Mouse (Mus musculus): ENCODE measurements around the gene Ebf4. TPM values are rescaled to one million over a fixed set of nuclear protein-coding genes. Genes with fewer than 3 reads are reported as not detected.
A peak's percentile ranks its signal among the peaks of the same experiment; 100 is the strongest.
"Not testable (repeated sequence)": the region's sequence is repeated elsewhere in the genome, so short reads cannot be mapped to it uniquely, and the experiment has no call there.

The Ebf4 gene
- polyA plus RNA-seq, 1 experiment from 2014 or later: 6.3 TPM

DNA sequence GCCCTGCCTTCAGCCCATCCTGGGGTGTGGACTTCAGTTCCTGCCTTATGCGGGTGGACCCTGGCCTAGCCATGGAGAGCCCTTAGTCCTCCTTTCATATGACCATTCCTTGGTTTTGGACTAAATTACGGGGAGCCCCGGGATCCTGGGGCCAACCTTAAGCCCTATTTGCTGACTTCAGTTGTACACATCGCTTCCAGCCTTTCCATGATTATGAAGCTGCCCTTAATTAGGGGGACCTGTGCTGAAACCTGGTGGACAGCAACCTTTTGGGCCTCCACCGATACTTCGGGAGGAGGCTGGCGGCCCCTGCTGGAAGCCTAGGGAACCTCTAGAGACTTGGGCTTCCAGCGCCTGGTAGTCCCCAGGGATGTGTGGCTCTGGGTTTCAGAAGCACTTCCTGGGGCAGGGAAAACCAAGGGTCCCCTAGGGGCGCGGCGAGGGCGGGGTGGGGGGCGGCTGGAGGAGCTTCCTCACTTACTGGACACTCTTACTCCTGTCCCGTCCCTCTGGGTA lies 67.6 kb downstream of the Ebf4 start:
- Histone ChIP-seq H3K27ac (no peak overlapping the region), H3K4me3 (no peak overlapping the region), H3K9ac (no peak overlapping the region), H3K4me2 (no peak overlapping the region), H3K9me3 (no peaks in the 10 kb centered on the region), H3K27me3 (replicated peaks) (peaks cover 44% of the 10 kb centered on the region), H3K36me3 (replicated peaks) (no peaks in the 10 kb centered on the region), H3K4me1 (peaks cover 4% of the 10 kb centered on the region; the same call in 1 of the 2 replicates)
- WGBS: 3% methylated on average over 14 of the region's 14 CpGs
- ATAC-seq (replicated peaks): no peak

DNA sequence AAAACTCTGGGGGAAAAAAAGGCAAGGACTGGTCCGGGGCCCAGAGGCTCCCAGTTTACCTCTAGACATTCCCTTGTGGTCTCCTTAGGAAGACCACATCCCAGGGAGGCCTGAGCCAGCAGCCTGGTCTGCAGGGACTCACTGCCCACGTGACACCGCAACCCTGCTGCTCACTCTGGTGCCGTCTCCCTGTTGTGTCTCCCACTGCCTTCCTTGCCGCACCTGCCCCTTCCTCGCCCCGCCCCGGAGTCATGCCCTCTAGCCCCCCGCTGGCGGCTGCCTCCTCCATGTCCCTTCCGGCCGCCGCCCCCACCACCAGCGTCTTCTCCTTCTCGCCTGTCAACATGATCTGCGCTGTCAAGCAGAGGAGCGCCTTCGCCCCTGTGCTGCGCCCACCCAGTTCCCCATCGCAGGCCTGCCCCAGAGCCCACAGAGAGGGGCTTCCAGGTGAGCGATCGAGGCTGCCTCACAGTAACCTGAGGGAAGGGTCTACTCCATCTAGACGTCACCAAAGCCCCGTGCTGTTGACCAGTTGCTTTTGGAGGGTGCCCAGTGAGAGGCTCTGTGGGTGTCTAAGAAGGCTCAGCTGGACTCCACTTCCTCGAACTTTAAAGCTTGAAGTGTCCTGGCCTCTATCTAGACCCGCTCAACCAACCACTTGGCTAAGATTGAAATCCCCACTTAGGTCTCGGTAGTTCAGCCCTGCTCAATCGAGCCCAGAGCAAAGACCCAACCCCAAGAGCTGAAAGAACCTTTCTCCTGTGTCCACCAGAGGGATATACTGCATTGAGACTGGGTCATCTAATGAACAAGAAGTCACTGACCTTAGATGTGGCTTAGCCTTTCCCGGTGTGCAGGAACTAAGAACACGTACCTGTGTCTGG lies 70.5 kb downstream of the Ebf4 start:
- ATAC-seq (replicated peaks): peak; percentile 66; the same call in 1 of the 2 replicates
- WGBS: 8% methylated on average over 30 of the region's 30 CpGs
- Histone ChIP-seq H3K27ac (no peak overlapping the region), H3K4me1 (peaks cover 4% of the 10 kb centered on the region; the same call in 1 of the 2 replicates), H3K36me3 (replicated peaks) (no peaks in the 10 kb centered on the region), H3K9me3 (no peaks in the 10 kb centered on the region), H3K9ac (no peak overlapping the region), H3K27me3 (replicated peaks) (peaks cover 34% of the 10 kb centered on the region), H3K4me3 (peak overlapping the region; percentile 29), H3K4me2 (peak overlapping the region; percentile 47)

DNA sequence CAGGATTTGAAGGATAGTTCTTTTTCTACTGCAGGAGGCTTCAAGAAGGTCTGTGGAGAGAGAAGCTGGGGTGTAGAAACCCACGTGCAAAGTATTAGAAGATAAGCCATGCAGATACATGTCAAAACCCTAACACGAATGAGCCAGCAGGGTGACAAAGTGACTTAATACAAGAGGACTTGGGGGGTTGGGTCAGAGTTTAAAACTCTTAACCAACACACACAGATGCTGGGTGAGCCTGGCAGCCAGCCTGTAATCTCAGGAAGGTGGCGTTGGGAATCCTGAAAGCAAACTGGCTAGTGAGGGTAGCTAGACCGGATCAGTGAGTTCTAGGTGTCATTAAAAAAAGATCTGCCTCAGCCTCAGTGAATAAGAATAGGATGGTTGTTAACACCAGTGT lies 72.4 kb downstream of the Ebf4 start:
- Histone ChIP-seq H3K36me3 (replicated peaks) (no peaks in the 10 kb centered on the region), H3K27me3 (replicated peaks) (peaks cover 16% of the 10 kb centered on the region), H3K4me1 (peaks cover 4% of the 10 kb centered on the region; the same call in 1 of the 2 replicates), H3K4me3 (no peak overlapping the region), H3K27ac (no peak overlapping the region), H3K9ac (no peak overlapping the region), H3K9me3 (no peaks in the 10 kb centered on the region), H3K4me2 (no peak overlapping the region)
- 64% methylated on average over 4 of the region's 4 CpGs for WGBS
- no peak for ATAC-seq (replicated peaks)

DNA sequence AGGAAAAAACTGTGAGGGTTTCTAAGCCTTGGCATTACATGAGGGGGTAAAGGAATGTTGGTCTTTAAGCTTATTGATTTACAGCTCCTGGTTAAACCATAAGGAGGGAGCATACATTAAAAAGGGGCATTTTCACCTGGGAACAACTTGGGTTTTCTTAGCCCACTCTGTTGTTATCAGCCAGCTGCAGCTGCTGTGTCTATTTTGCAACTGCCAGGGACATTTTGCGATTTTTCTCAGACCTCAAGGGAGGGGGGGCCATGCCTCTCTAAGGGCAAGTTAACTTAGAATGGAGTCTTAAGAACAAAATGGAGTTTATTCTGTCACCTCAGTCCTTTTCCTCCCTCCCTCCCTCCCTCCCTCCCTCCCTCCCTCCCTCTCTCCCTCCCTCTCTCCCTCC lies 78.1 kb downstream of the Ebf4 start:
- not testable (repeated sequence) for H3K27ac ChIP-seq; H3K4me1 ChIP-seq; H3K36me3 ChIP-seq (replicated peaks); ATAC-seq (replicated peaks); H3K9ac ChIP-seq; H3K4me3 ChIP-seq; H3K27me3 ChIP-seq (replicated peaks); H3K9me3 ChIP-seq; H3K4me2 ChIP-seq
- 41% methylated on average over 1 of the region's 1 CpGs for WGBS

DNA sequence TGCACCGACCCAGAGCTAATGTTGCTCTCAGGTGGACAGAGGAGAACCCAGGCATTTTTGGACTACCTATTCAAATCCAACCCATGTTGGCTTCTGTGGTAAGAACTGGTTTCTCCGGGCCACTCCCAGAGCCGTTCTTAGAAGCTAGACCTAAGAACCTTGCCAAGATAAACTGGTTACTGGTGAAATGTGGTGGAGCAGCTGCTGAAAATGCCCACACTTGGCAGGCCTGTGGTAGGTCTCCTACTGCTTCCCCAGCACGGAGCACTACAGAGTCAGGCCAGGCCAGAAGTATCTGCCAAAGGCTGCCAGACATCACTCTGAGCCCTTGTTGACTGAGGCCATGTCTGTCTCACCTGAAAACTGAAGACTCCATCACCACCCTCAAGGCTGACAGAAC lies 80.0 kb downstream of the Ebf4 start:
- Histone ChIP-seq H3K27ac (no peak overlapping the region), H3K4me1 (no peaks in the 10 kb centered on the region), H3K9me3 (no peaks in the 10 kb centered on the region), H3K36me3 (replicated peaks) (no peaks in the 10 kb centered on the region), H3K27me3 (replicated peaks) (no peaks in the 10 kb centered on the region), H3K4me2 (no peak overlapping the region), H3K9ac (no peak overlapping the region), H3K4me3 (no peak overlapping the region)
- ATAC-seq (replicated peaks): no peak
- WGBS: 78% methylated on average over 4 of the region's 4 CpGs

DNA sequence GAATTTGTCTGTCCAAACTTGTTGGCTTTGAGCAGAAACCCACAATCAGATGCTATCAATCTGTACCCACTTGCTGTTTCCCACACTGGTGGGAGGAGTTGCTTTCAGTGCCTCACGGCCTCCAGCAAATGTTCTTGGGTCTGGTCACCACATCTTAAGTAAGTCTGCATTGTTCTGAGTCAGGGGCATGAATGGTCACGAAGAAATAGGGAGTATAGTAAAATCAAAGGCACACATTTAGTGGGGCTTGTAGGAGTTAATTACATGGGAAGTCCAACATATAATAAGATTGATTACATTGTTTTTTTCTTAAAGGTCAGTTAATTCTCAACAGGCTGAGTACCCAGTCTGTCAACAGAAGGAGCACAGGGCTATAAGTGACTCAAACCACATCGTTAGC lies 88.2 kb downstream of the Ebf4 start:
- no peaks in the 10 kb centered on the region for H3K27me3 ChIP-seq (replicated peaks)
- no peak overlapping the region for H3K27ac ChIP-seq
- no peaks in the 10 kb centered on the region for H3K9me3 ChIP-seq
- no peak for ATAC-seq (replicated peaks)
- no peak overlapping the region for H3K4me3 ChIP-seq
- H3K4me1 ChIP-seq: no peaks in the 10 kb centered on the region
- H3K9ac ChIP-seq: no peak overlapping the region
- H3K4me2 ChIP-seq: no peak overlapping the region
- 47% methylated on average over 3 of the region's 3 CpGs for WGBS
- H3K36me3 ChIP-seq (replicated peaks): no peaks in the 10 kb centered on the region

DNA sequence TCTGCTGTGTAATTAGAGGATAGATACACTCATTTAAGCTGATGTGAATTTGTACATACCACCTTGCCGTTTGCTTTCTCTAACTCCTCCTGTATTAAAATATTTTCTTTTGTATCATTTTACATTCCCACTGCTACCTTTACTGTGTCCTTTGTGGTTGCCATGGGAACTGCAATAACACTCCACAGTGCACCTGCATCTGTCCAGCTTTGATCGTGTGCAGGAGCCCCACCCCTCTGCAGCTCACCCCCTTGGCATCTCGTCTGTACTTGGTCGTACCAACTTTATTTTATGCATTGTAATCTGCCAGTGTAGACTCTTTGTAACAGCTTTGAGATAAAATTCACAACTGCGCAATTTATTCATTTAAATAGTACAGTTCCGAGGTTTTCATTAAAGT lies 88.9 kb downstream of the Ebf4 start:
- no peak overlapping the region for H3K27ac ChIP-seq
- H3K27me3 ChIP-seq (replicated peaks): no peaks in the 10 kb centered on the region
- no peak overlapping the region for H3K4me2 ChIP-seq
- H3K4me1 ChIP-seq: no peaks in the 10 kb centered on the region
- H3K4me3 ChIP-seq: no peak overlapping the region
- H3K9me3 ChIP-seq: no peaks in the 10 kb centered on the region
- no peaks in the 10 kb centered on the region for H3K36me3 ChIP-seq (replicated peaks)
- no peak overlapping the region for H3K9ac ChIP-seq
- WGBS: 69% methylated on average over 6 of the region's 6 CpGs
- peak; percentile 54; the same call in 1 of the 2 replicates for ATAC-seq (replicated peaks)

DNA sequence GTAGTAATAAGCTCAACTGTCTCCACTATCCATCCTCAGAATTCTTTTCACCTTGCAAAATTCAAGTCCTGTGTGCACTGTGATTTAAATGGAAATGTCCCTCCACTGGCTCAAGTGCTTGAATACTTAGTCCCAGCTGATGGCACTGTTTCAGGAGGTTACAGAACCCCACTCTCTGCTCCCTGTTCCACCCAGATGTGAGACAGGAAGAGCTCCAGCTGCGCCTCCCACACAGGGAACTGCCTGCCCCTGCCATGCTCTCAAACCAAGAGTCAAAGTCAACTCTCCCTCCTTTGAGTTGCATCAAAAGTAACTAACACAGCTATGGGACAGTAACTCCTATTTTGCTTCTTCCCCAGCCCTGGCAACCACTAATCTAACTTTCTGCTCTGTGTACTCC lies 91.2 kb downstream of the Ebf4 start:
- no peaks in the 10 kb centered on the region for H3K36me3 ChIP-seq (replicated peaks)
- no peak overlapping the region for H3K9ac ChIP-seq
- no peak overlapping the region for H3K27ac ChIP-seq
- H3K27me3 ChIP-seq (replicated peaks): no peaks in the 10 kb centered on the region
- WGBS: 48% methylated on average over 1 of the region's 1 CpGs
- no peaks in the 10 kb centered on the region for H3K4me1 ChIP-seq
- no peak for ATAC-seq (replicated peaks)
- no peak overlapping the region for H3K4me2 ChIP-seq
- H3K4me3 ChIP-seq: no peak overlapping the region
- H3K9me3 ChIP-seq: no peaks in the 10 kb centered on the region

DNA sequence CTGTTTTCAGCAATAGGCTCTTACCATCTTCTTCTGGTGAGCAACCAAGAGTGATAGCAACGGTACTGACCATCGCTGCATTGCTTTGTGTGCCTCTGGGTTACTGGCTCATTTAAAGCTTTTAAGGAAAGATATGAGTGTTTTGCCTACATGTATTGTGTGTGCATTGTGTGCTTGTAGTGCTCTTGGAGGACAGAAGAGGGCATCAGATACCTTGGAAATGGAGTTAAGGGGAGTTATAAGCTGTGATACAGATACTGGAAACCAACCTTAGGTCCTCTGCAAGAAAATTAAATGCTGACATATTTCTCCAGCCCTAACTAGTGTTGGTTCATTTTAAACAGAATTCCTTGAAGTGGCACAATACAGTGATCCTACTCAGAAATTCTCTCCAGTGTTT lies 93.8 kb downstream of the Ebf4 start:
- ATAC-seq (replicated peaks): no peak
- H3K9me3 ChIP-seq: no peaks in the 10 kb centered on the region
- H3K27me3 ChIP-seq (replicated peaks): no peaks in the 10 kb centered on the region
- no peak overlapping the region for H3K27ac ChIP-seq
- H3K9ac ChIP-seq: no peak overlapping the region
- H3K4me3 ChIP-seq: no peak overlapping the region
- no peak overlapping the region for H3K4me2 ChIP-seq
- 85% methylated on average over 2 of the region's 2 CpGs for WGBS
- no peaks in the 10 kb centered on the region for H3K36me3 ChIP-seq (replicated peaks)
- H3K4me1 ChIP-seq: no peaks in the 10 kb centered on the region

DNA sequence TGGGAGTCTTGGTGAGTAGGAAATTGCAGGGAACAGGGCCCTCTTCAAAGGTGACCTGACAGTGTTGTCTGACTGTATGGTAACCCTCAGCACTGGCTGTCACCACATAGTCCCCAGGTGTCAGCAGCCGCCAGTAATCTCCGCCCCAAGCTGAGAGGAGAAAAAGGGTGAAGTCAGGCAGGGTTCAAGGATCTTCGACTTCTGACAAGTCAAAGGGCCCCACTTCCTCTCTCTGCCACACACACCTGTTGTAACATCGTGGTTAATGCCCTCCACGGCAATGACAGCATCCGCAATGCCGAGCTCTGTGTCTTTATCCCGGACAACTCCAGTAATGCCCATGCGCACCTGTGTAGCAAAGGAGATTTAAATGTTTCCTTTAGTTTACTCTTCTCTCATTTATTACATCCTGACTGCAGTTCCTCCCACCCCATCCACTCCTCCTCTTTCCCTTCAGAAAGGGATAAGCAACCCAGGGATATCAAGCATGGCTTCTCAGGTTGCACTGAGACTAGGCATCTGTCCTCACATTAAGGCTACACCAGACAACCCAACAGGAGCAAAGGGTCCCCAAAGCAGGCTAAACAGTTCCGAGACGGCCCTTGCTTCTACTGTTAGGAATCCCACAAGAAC lies 96.1 kb downstream of the Ebf4 start:
- Histone ChIP-seq H3K4me3 (no peak overlapping the region), H3K4me2 (no peak overlapping the region), H3K4me1 (no peaks in the 10 kb centered on the region), H3K9ac (no peak overlapping the region), H3K27me3 (replicated peaks) (no peaks in the 10 kb centered on the region), H3K36me3 (replicated peaks) (no peaks in the 10 kb centered on the region), H3K27ac (no peak overlapping the region), H3K9me3 (no peaks in the 10 kb centered on the region)
- 87% methylated on average over 11 of the region's 11 CpGs for WGBS
- no peak for ATAC-seq (replicated peaks)

DNA sequence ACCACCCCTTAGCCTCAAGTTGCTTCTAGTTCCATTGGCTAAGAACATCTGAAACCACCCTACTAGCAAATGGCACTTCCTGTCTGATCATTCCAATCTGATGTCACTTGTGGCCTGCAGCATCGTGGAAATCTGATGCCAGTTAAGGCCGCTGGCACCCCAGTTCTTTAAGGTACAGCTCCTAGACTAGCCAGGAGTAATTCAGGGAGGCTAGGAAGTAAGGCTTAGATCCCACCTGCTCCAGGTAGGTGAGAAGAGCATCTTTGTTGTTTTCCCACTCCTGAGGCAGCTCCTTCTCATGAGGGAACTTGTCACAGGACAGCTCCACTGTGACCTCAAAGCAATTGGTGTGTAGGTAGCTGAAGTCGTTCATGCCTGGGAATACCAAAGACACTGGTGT lies 97.9 kb downstream of the Ebf4 start:
- H3K27me3 ChIP-seq (replicated peaks): no peaks in the 10 kb centered on the region
- no peak overlapping the region for H3K9ac ChIP-seq
- H3K4me1 ChIP-seq: peaks cover 12% of the 10 kb centered on the region
- no peak for ATAC-seq (replicated peaks)
- no peak overlapping the region for H3K4me2 ChIP-seq
- no peaks in the 10 kb centered on the region for H3K9me3 ChIP-seq
- H3K27ac ChIP-seq: no peak overlapping the region
- 87% methylated on average over 3 of the region's 3 CpGs for WGBS
- no peak overlapping the region for H3K4me3 ChIP-seq
- H3K36me3 ChIP-seq (replicated peaks): no peaks in the 10 kb centered on the region

DNA sequence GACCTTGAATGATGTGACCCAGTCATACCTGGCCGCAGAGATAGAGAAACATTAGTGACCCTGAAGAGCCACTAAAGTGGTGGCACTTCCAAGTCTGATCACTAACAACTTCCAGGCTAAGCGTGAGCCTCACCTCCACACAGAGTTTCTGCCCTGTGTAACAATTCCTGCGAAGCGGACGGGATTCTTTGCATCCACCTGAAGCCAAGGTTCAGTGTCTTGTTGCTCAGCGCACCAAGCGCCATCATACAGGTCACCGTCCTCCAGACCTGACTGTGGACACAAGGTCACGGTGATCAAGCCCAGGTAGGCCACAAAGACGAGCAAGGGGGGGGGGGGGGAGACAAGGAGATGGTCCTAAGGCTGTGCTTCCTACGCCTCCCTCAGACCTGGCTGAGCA lies 100.7 kb downstream of the Ebf4 start:
- Histone ChIP-seq H3K4me1 (peaks cover 15% of the 10 kb centered on the region), H3K4me3 (no peak overlapping the region), H3K27me3 (replicated peaks) (peaks cover 7% of the 10 kb centered on the region; the same call in 1 of the 2 replicates), H3K9ac (no peak overlapping the region), H3K4me2 (no peak overlapping the region), H3K36me3 (replicated peaks) (no peaks in the 10 kb centered on the region), H3K27ac (no peak overlapping the region), H3K9me3 (no peaks in the 10 kb centered on the region)
- 93% methylated on average over 11 of the region's 11 CpGs for WGBS
- ATAC-seq (replicated peaks): no peak
